Mouse (Mus musculus) erythroblast, embryonic 14.5 days (primary cell): ENCODE measurements around the gene Pde11a. TPM values are rescaled to one million over a fixed set of nuclear protein-coding genes. Genes with fewer than 3 reads are reported as not detected.

Source experiments
- H3K27me3 ChIP-seq: 2 replicates; pipeline ENCODE4 v1.6.1; 2012; ENCODE audit warnings: inconsistent platforms; ENCODE audit not compliant: control insufficient read depth
- H3K36me3 ChIP-seq: 2 replicates; pipeline ENCODE4 v1.6.1; 2012; ENCODE audit warnings: mild to moderate bottlenecking, inconsistent platforms; ENCODE audit not compliant: control insufficient read depth
- H3K4me1 ChIP-seq: 2 replicates; pipeline ENCODE4 v1.6.1; 2012; ENCODE audit warnings: inconsistent platforms; ENCODE audit not compliant: control insufficient read depth
- H3K4me3 ChIP-seq: replicated peaks from 2 replicates; pipeline ENCODE3; 2012; ENCODE audit warnings: moderate library complexity, mild to moderate bottlenecking, inconsistent platforms
- H3K9me3 ChIP-seq: 2 replicates; pipeline ENCODE4 v1.6.1; 2012; ENCODE audit warnings: low read length, inconsistent platforms, mixed read lengths; ENCODE audit not compliant: control insufficient read depth
- GATA1 ChIP-seq: IDR thresholded peaks from 2 replicates; pipeline ENCODE4 v1.6.1; 2012; ENCODE audit warnings: low read length, inconsistent platforms, mixed read lengths
- TAL1 ChIP-seq: IDR thresholded peaks from 3 replicates; pipeline ENCODE4 v1.6.1; 2012; ENCODE audit warnings: low read length, inconsistent platforms, mixed read lengths
- polyA plus RNA-seq: library from polyadenylated mRNA; stranded (reverse); fragments of >175 nt; gene quantifications from 2 replicates; pipeline ENCODE4 v1.2.3, GENCODE M21; 2012

Pde11a gene
- polyA plus RNA-seq, 1 experiment = not detected

DNA sequence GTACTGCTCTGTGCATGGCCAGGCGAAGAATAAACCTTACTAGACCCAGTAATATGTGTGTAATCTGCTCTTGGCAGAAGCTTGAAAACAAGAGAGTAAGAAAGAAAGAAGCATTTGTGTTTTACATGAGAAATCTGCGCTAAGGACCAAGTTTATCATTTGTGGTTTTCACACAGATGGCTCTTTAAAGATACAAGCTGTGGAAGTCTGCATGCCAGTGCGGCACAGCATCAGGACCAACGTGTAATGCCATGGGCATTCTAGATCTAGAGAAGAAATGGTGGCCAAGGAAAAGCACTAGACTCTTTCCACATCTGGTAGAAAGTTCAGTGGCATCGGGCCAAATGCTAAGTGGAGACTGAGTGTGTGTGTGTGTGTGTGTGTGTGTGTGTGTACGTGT is 71.2 kb downstream of the Pde11a start:
- TF ChIP-seq GATA1 (no peak), TAL1 (no peak)
- Histone ChIP-seq H3K36me3 (no peaks in the 10 kb centered on the region), H3K9me3 (no peaks in the 10 kb centered on the region), H3K4me3 (no peak overlapping the region), H3K27me3 (no peaks in the 10 kb centered on the region), H3K4me1 (peaks cover 15% of the 10 kb centered on the region)

DNA sequence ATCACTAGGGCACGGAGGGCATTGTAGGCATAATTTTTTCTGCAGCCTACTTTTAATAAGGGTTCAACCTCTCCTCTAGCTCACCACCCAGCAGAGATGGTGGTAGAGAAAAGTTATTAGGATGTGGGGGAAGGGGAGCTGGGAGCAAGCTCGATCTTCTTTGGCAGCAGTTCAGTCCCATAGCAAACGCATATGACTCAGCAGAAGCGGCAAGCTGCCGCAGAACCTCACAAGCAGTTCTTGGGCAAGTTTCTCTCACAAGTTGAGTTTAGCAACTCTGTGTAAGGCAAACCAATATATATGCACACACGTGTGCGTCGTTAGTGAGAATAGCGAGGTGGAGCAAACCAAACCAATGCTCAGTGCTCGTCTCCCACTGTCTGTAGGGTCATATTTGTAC is 72.0 kb downstream of the Pde11a start:
- H3K4me1 ChIP-seq = peaks cover 15% of the 10 kb centered on the region
- TF ChIP-seq GATA1 = no peak
- no peak for TF ChIP-seq TAL1

DNA sequence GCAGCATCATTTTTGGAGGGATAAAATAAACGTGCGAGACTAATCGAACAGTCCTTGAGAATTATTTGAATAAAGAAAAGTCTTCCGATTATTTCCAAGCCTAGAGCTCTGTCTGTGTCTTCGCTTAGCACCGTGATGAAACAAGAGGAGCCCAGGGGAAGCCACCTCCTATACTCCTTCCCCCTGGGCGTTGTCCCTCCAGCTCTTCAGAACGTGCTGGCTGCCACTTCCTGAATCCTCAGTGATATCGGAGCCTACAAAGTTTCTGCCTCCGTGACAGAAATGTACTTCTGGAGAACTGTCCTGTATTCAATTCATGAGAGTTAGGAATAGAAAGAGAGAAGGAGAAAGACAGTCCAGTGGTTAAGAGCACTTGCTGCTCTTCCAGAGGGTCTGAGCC is 74.3 kb downstream of the Pde11a start:
- TF ChIP-seq GATA1 = no peak
- no peak for TF ChIP-seq TAL1
- no peaks in the 10 kb centered on the region for H3K9me3 ChIP-seq

More for the DNA sequence above, 72.0 kb downstream of the Pde11a start:
- no peaks in the 10 kb centered on the region for H3K27me3 ChIP-seq
- no peak overlapping the region for H3K4me3 ChIP-seq
- no peaks in the 10 kb centered on the region for H3K36me3 ChIP-seq
- H3K9me3 ChIP-seq = no peaks in the 10 kb centered on the region

GRCm38 (mm10) chr2:76262661-76263060 is 75.9 kb downstream of the Pde11a start:
- no peak for TF ChIP-seq TAL1
- Histone ChIP-seq H3K4me3 (no peak overlapping the region), H3K4me1 (peaks cover 5% of the 10 kb centered on the region; the same call in 1 of the 2 replicates), H3K9me3 (no peaks in the 10 kb centered on the region), H3K27me3 (no peaks in the 10 kb centered on the region), H3K36me3 (no peaks in the 10 kb centered on the region)

More for the DNA sequence above, 74.3 kb downstream of the Pde11a start:
- no peak overlapping the region for H3K4me3 ChIP-seq
- H3K27me3 ChIP-seq = no peaks in the 10 kb centered on the region
- no peaks in the 10 kb centered on the region for H3K36me3 ChIP-seq
- H3K4me1 ChIP-seq = peaks cover 9% of the 10 kb centered on the region

DNA sequence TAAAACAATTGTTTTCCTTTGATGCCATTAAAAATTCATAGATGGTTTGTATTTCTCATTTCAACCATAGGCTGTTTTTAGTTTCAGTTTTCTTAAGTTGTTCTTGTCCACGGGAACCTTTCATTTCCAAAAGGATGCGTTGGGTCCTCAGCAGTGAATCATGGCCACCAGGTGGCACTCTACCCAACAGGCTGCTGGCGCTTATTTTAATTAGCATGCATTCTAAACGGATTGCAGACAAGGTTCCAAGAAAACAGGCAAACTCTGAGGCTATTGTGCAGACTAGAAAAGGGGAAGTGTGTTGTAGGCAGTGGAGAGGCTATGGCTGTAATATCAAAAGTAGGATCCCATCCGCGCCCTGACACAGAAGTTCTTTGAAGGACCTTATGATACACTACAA is 83.7 kb downstream of the Pde11a start:
- no peak overlapping the region for H3K4me3 ChIP-seq
- H3K9me3 ChIP-seq = no peaks in the 10 kb centered on the region
- H3K27me3 ChIP-seq = no peaks in the 10 kb centered on the region
- TF ChIP-seq TAL1 = no peak
- no peak for TF ChIP-seq GATA1
- H3K36me3 ChIP-seq = no peaks in the 10 kb centered on the region
- H3K4me1 ChIP-seq = no peaks in the 10 kb centered on the region

- no peaks in the 10 kb centered on the region for H3K4me1 ChIP-seq
- no peaks in the 10 kb centered on the region for H3K27me3 ChIP-seq
- H3K36me3 ChIP-seq = no peaks in the 10 kb centered on the region
- H3K9me3 ChIP-seq = no peaks in the 10 kb centered on the region
- TF ChIP-seq GATA1 (no peak), TAL1 (no peak)
- H3K4me3 ChIP-seq = no peak overlapping the region
Measured at GRCm38 (mm10) chr2:76251379-76251778, 87.2 kb downstream of the Pde11a start.

GRCm38 (mm10) chr2:76248242-76248641 is 90.3 kb downstream of the Pde11a start:
- Histone ChIP-seq H3K27me3 (no peaks in the 10 kb centered on the region), H3K9me3 (no peaks in the 10 kb centered on the region), H3K4me1 (no peaks in the 10 kb centered on the region), H3K36me3 (no peaks in the 10 kb centered on the region), H3K4me3 (no peak overlapping the region)
- TF ChIP-seq GATA1 (no peak), TAL1 (no peak)

GRCm38 (mm10) chr2:76239175-76239574 is 99.4 kb downstream of the Pde11a start:
- TF ChIP-seq TAL1 = no peak
- no peak for TF ChIP-seq GATA1
- Histone ChIP-seq H3K36me3 (no peaks in the 10 kb centered on the region), H3K4me3 (no peak overlapping the region), H3K4me1 (no peaks in the 10 kb centered on the region), H3K27me3 (no peaks in the 10 kb centered on the region), H3K9me3 (peaks cover 3% of the 10 kb centered on the region; the same call in 1 of the 2 replicates)

DNA sequence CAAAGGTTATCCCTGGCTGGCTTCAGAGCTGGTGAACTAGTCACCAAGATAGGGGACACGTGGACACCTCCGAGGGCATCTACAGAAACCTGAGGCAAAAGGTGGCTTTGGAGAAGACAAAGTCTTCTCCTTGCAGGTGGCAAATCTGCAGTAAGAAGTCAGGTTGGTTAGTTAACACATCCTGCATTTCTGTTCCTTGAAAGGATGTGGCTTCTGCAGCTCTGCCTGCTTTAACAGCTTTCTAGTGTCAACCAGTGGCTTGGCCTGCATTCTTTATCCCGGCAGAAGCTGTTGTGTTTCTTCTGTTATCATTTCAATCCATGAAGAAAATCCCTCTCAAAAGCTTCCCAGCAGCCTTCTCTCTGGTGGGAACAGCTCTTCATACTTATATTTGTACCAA is 100.1 kb downstream of the Pde11a start:
- Histone ChIP-seq H3K4me3 (no peak overlapping the region), H3K27me3 (no peaks in the 10 kb centered on the region), H3K36me3 (no peaks in the 10 kb centered on the region), H3K9me3 (peaks cover 3% of the 10 kb centered on the region; the same call in 1 of the 2 replicates), H3K4me1 (no peaks in the 10 kb centered on the region)
- TF ChIP-seq GATA1 (no peak), TAL1 (no peak)

DNA sequence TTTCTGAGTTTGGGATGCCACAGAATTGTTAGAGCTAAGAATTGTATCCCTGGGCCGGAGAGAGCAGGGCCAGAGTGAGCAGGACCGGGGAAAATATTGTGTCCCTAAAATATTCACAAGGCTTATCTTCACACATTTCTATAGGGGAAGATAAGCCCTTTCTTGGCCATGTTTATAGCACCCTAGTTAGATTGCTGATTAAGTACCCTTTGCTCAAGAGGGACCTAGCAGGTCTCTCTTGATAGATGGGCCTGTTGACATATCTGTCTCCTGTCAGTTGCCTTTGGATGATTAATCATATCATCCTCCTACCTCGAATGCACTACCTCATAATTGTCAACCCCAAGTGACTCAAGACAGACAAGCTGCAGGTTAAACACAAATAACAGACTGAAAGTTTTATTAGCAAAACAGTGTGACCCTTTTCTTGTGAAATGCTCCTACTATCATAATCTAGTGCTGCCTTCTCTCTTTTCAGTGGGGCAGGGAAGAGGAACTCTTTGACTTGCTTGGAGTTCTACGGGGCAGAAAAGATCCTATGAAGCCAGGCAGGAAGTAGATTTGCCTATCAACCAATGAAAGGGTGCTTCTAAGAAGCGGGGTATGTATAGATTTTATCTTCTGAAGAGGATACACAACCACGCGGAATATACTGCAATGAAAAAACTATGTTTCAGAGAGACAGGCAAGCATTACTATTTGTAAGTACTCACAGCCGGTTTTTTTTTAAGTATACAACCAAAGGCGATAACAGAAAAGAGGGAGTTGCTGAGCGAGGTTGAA is 100.7 kb downstream of the Pde11a start:
- TF ChIP-seq TAL1 (no peak), GATA1 (no peak)
- Histone ChIP-seq H3K4me1 (no peaks in the 10 kb centered on the region), H3K4me3 (no peak overlapping the region), H3K9me3 (peaks cover 3% of the 10 kb centered on the region; the same call in 1 of the 2 replicates), H3K36me3 (no peaks in the 10 kb centered on the region), H3K27me3 (no peaks in the 10 kb centered on the region)
